Mouse (Mus musculus) stomach, postnatal 0 days (tissue): ENCODE results near the gene Atp6v0a1.

Experiments used
- CTCF ChIP-seq: IDR thresholded peaks from 2 replicates; pipeline ENCODE4 v1.5.1; 2016; ENCODE audit warnings: antibody characterized with exemption, low read depth, mild to moderate bottlenecking, moderate library complexity
- EP300 ChIP-seq: optimal IDR thresholded peaks from 2 replicates; pipeline ENCODE3; 2016; ENCODE audit warnings: antibody characterized with exemption

GRCm38 (mm10) chr11:101070189-101070527 lies 60.9 kb downstream of the Atp6v0a1 start:
- TF ChIP-seq CTCF = no peak
- TF ChIP-seq EP300 = no peak
